Mouse (Mus musculus) kidney, adult 2 months (tissue): ENCODE data around the gene Cfi.
A peak's percentile ranks its signal among the peaks of the same experiment; 100 is the strongest.

Source experiments
- CTCF ChIP-seq: fragments of 200-500 bp; conservative IDR thresholded peaks from 2 replicates; pipeline ENCODE4 v1.5.1; 2011; ENCODE audit warnings: low read depth, mild to moderate bottlenecking, control low read depth, low read length, moderate library complexity, mixed read lengths; ENCODE audit not compliant: insufficient read depth, insufficient read length
- POLR2A ChIP-seq: fragments of 200-500 bp; IDR thresholded peaks from one replicate; pipeline ENCODE4 v1.6.1; 2011; ENCODE audit warnings: low read depth, low read length, control low read depth

DNA sequence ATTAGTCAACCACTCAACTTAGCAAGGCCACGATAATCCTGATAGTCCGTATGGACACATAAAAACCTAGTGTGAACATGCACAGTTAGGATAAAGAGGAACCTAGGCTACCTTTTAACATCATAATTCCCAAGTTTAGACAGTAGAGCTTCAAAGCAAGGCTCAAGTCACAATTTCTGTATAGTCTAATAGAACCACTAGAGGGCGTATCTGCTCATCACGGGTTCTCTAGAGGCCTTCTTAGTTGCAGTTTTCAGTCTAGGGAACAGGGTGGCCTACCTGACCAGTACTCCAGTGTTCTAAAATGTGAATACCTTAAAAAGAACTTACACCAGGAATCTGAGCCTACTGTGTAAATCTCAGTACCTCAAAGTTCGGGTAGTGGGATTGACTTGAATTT, 12.4 kb upstream of the Cfi start:
- TF ChIP-seq CTCF: peak; percentile 31
- no peak for TF ChIP-seq POLR2A
